Mouse (Mus musculus) brain, embryonic 14.5 days (tissue): Measurements from ENCODE around the gene Abhd4. TPM values are rescaled to one million over a fixed set of nuclear protein-coding genes. Genes with fewer than 3 reads are reported as not detected.

Experiments used
- DNase-seq: peaks from one replicate; pipeline ENCODE4 v3.0.0-alpha.2; 2011; ENCODE audit warnings: low read depth
- CTCF ChIP-seq: fragments of 200-500 bp; IDR thresholded peaks from 2 replicates; pipeline ENCODE4 v1.5.1; 2012; ENCODE audit warnings: inconsistent platforms, mild to moderate bottlenecking, moderate library complexity, borderline replicate concordance; ENCODE audit not compliant: insufficient read depth, insufficient read length; ENCODE audit errors: extremely low read depth
- POLR2A ChIP-seq: fragments of 200-500 bp; IDR thresholded peaks from 2 replicates; pipeline ENCODE4 v1.6.1; 2012; ENCODE audit warnings: mild to moderate bottlenecking, inconsistent platforms, borderline replicate concordance; ENCODE audit not compliant: poor library complexity, insufficient read depth, insufficient read length, severe bottlenecking; ENCODE audit errors: extremely low read depth
- polyA plus RNA-seq: library from polyadenylated mRNA; depleted of rRNA; stranded (reverse); fragments of >200 nt; gene quantifications from 2 replicates; pipeline ENCODE4 v1.2.3, GENCODE M21; 2012; rRNA removed

Gene Abhd4
- polyA plus RNA-seq, 1 experiment, result 29.9 TPM

GRCm38 (mm10) chr14:54265951-54266350 is 12.0 kb downstream of the Abhd4 start:
- no peak for DNase-seq
- TF ChIP-seq POLR2A, result no peak
- no peak for TF ChIP-seq CTCF

GRCm38 (mm10) chr14:54267966-54268365 is 14.0 kb downstream of the Abhd4 start:
- no peak for TF ChIP-seq POLR2A
- no peak for TF ChIP-seq CTCF
- DNase-seq, result no peak

GRCm38 (mm10) chr14:54269566-54269965 is 15.6 kb downstream of the Abhd4 start:
- TF ChIP-seq POLR2A (no peak), CTCF (no peak)
- DNase-seq, result no peak

- TF ChIP-seq POLR2A (no peak), CTCF (no peak)
- DNase-seq, result no peak
Observed at GRCm38 (mm10) chr14:54270413-54270812, 16.4 kb downstream of the Abhd4 start.

GRCm38 (mm10) chr14:54271976-54272606 is 18.1 kb downstream of the Abhd4 start:
- no peak for TF ChIP-seq CTCF
- TF ChIP-seq POLR2A, result no peak
- DNase-seq, result no peak

- TF ChIP-seq POLR2A, result no peak
- no peak for TF ChIP-seq CTCF
- no peak for DNase-seq
Observed at GRCm38 (mm10) chr14:54272696-54273095, 18.7 kb downstream of the Abhd4 start.

- TF ChIP-seq POLR2A, result no peak
- TF ChIP-seq CTCF, result no peak
- DNase-seq, result no peak
Observed at GRCm38 (mm10) chr14:54276446-54276845, 22.5 kb downstream of the Abhd4 start.

GRCm38 (mm10) chr14:54284839-54285238 is 30.9 kb downstream of the Abhd4 start, which contains the start of gene Olfr49:
TSS of gene Olfr49 (minus strand) at chr14:54284939.
- TF ChIP-seq POLR2A (no peak), CTCF (no peak)
- no peak for DNase-seq

- TF ChIP-seq CTCF (no peak), POLR2A (no peak)
- no peak for DNase-seq
Observed at GRCm38 (mm10) chr14:54300136-54300535, 46.1 kb downstream of the Abhd4 start.

- DNase-seq, result no peak
- TF ChIP-seq CTCF, result no peak
- TF ChIP-seq POLR2A, result no peak
Observed at GRCm38 (mm10) chr14:54300676-54301075, 46.7 kb downstream of the Abhd4 start.

- DNase-seq, result no peak
- no peak for TF ChIP-seq CTCF
- TF ChIP-seq POLR2A, result no peak
Observed at GRCm38 (mm10) chr14:54311763-54312162, 57.8 kb downstream of the Abhd4 start.

Other genes with a start within 250 kb of the Abhd4 start
- gene Dad1, start 84 bp upstream of the Abhd4 start, polyA plus RNA-seq, result 219 and 329 TPM in 2 replicates
- not detected in 2 replicates for gene Olfr49, start 30.8 kb downstream of the Abhd4 start, polyA plus RNA-seq
- 98.0 and 101 TPM in 2 replicates for gene Oxa1l, start 106.6 kb downstream of the Abhd4 start, polyA plus RNA-seq
- 7.2 and 8.0 TPM in 2 replicates for gene Slc7a7, start 163.6 kb downstream of the Abhd4 start, polyA plus RNA-seq
- 186 and 230 TPM in 2 replicates for gene Mrpl52, start 172.7 kb downstream of the Abhd4 start, polyA plus RNA-seq
- gene Mmp14, start 177.4 kb downstream of the Abhd4 start, polyA plus RNA-seq, result 80.4 and 83.8 TPM in 2 replicates
- 39.6 and 41.5 TPM in 2 replicates for gene Lrp10, start 209.9 kb downstream of the Abhd4 start, polyA plus RNA-seq
- 24.7 and 31.3 TPM in 2 replicates for gene Rem2, start 221.9 kb downstream of the Abhd4 start, polyA plus RNA-seq